Mouse (Mus musculus): ENCODE results near the gene Cpe. TPM values are rescaled to one million over a fixed set of nuclear protein-coding genes. Genes with fewer than 3 reads are reported as not detected.

The Cpe gene
- polyA plus RNA-seq (2014; fragmentation: Nextera tagmentation; extraction: Ambion mirVana), result 149 and 175 TPM in 2 replicates

GRCm38 (mm10) chr8:64692651-64693201 is at the start of gene Cpe:
Gene Cpe, minus strand, starts transcription at chr8:64693054.
- 0 out of 2 replicates have a peak, but pooled peaks cover 4% of the 10 kb centered on the region for H3K4me1 ChIP-seq (ENCODE audit: control insufficient read depth, insufficient read depth, low read length)
- H3K9me3 ChIP-seq (ENCODE audit: control insufficient read depth, low read depth, low read length), result no peaks in the 10 kb centered on the region
- H3K27ac ChIP-seq (ENCODE audit: low read length), result peak within 1 kb of the TSS; percentile 69
- H3K4me3 ChIP-seq (ENCODE audit: low read depth, low read length), result peak within 1 kb of the TSS; percentile 60
- WGBS, result under 1% methylated on average over 54 of the region's 54 CpGs
- no peaks in the 10 kb centered on the region for H3K27me3 ChIP-seq (ENCODE audit: control insufficient read depth, insufficient read depth, low read length)
- H3K4me2 ChIP-seq (replicated peaks; ENCODE audit: low read depth, low read length), result peak within 1 kb of the TSS; percentile 85
- peak within 1 kb of the TSS; percentile 72 for H3K9ac ChIP-seq (replicated peaks; ENCODE audit: low read depth, low read length)
- no peaks in the 10 kb centered on the region for H3K36me3 ChIP-seq (ENCODE audit: control insufficient read depth, insufficient read depth, low read length)
- peak; percentile 97 for ATAC-seq (ENCODE audit: insufficient number of reproducible peaks, insufficient read depth, low FRiP score, low read depth)

- Histone ChIP-seq H3K4me1 (ENCODE audit: control insufficient read depth, insufficient read depth, low read length) (no peaks in the 10 kb centered on the region), H3K27ac (ENCODE audit: low read length) (no peak overlapping the region), H3K27me3 (ENCODE audit: control insufficient read depth, insufficient read depth, low read length) (no peaks in the 10 kb centered on the region), H3K36me3 (ENCODE audit: control insufficient read depth, insufficient read depth, low read length) (no peaks in the 10 kb centered on the region), H3K4me3 (ENCODE audit: low read depth, low read length) (no peak overlapping the region), H3K9me3 (ENCODE audit: control insufficient read depth, low read depth, low read length) (no peaks in the 10 kb centered on the region), H3K9ac (replicated peaks; ENCODE audit: low read depth, low read length) (no peak overlapping the region), H3K4me2 (replicated peaks; ENCODE audit: low read depth, low read length) (no peak overlapping the region)
- ATAC-seq (ENCODE audit: insufficient number of reproducible peaks, insufficient read depth, low FRiP score, low read depth), result no peak
- WGBS, result 89% methylated on average over 13 of the region's 13 CpGs
These were observed 47.8 kb upstream of the Cpe start for GRCm38 (mm10) chr8:64740547-64741211.

- H3K9me3 ChIP-seq (ENCODE audit: control insufficient read depth, low read depth, low read length), result no peaks in the 10 kb centered on the region
- H3K4me2 ChIP-seq (replicated peaks; ENCODE audit: low read depth, low read length), result no peak overlapping the region
- WGBS, result 75% methylated on average over 1 of the region's 1 CpGs
- no peak overlapping the region for H3K9ac ChIP-seq (replicated peaks; ENCODE audit: low read depth, low read length)
- H3K27me3 ChIP-seq (ENCODE audit: control insufficient read depth, insufficient read depth, low read length), result no peaks in the 10 kb centered on the region
- no peaks in the 10 kb centered on the region for H3K4me1 ChIP-seq (ENCODE audit: control insufficient read depth, insufficient read depth, low read length)
- no peak overlapping the region for H3K4me3 ChIP-seq (ENCODE audit: low read depth, low read length)
- no peak overlapping the region for H3K27ac ChIP-seq (ENCODE audit: low read length)
- H3K36me3 ChIP-seq (ENCODE audit: control insufficient read depth, insufficient read depth, low read length), result no peaks in the 10 kb centered on the region
- no peak for ATAC-seq (ENCODE audit: insufficient number of reproducible peaks, insufficient read depth, low FRiP score, low read depth)
These were observed 46.1 kb upstream of the Cpe start for GRCm38 (mm10) chr8:64738916-64739315.

- no peaks in the 10 kb centered on the region for H3K27me3 ChIP-seq (ENCODE audit: control insufficient read depth, insufficient read depth, low read length)
- 73% methylated on average over 3 of the region's 3 CpGs for WGBS
- H3K9ac ChIP-seq (replicated peaks; ENCODE audit: low read depth, low read length), result no peak overlapping the region
- no peak for ATAC-seq (ENCODE audit: insufficient number of reproducible peaks, insufficient read depth, low FRiP score, low read depth)
- H3K4me2 ChIP-seq (replicated peaks; ENCODE audit: low read depth, low read length), result no peak overlapping the region
- H3K9me3 ChIP-seq (ENCODE audit: control insufficient read depth, low read depth, low read length), result no peaks in the 10 kb centered on the region
- no peak overlapping the region for H3K4me3 ChIP-seq (ENCODE audit: low read depth, low read length)
- H3K4me1 ChIP-seq (ENCODE audit: control insufficient read depth, insufficient read depth, low read length), result peaks cover 2% of the 10 kb centered on the region; the same call in 1 of the 2 replicates
- no peak overlapping the region for H3K27ac ChIP-seq (ENCODE audit: low read length)
- no peaks in the 10 kb centered on the region for H3K36me3 ChIP-seq (ENCODE audit: control insufficient read depth, insufficient read depth, low read length)
These were observed 44.0 kb upstream of the Cpe start for GRCm38 (mm10) chr8:64736767-64737323.

GRCm38 (mm10) chr8:64735161-64735560 is 42.3 kb upstream of the Cpe start:
- Histone ChIP-seq H3K9me3 (ENCODE audit: control insufficient read depth, low read depth, low read length) (no peaks in the 10 kb centered on the region), H3K4me1 (ENCODE audit: control insufficient read depth, insufficient read depth, low read length) (peaks cover 3% of the 10 kb centered on the region; the same call in 1 of the 2 replicates), H3K9ac (replicated peaks; ENCODE audit: low read depth, low read length) (no peak overlapping the region), H3K36me3 (ENCODE audit: control insufficient read depth, insufficient read depth, low read length) (peaks cover 7% of the 10 kb centered on the region), H3K27me3 (ENCODE audit: control insufficient read depth, insufficient read depth, low read length) (no peaks in the 10 kb centered on the region), H3K27ac (ENCODE audit: low read length) (no peak overlapping the region), H3K4me3 (ENCODE audit: low read depth, low read length) (no peak overlapping the region), H3K4me2 (replicated peaks; ENCODE audit: low read depth, low read length) (no peak overlapping the region)
- ATAC-seq (ENCODE audit: insufficient number of reproducible peaks, insufficient read depth, low FRiP score, low read depth), result no peak
- WGBS, result 86% methylated on average over 8 of the region's 8 CpGs

GRCm38 (mm10) chr8:64733271-64733943 is 40.6 kb upstream of the Cpe start, which contains the start of gene Msmo1:
Gene Msmo1, minus strand, starts transcription at chr8:64733792.
- peak; percentile 100 for ATAC-seq (ENCODE audit: insufficient number of reproducible peaks, insufficient read depth, low FRiP score, low read depth)
- H3K36me3 ChIP-seq (ENCODE audit: control insufficient read depth, insufficient read depth, low read length), result peaks cover 12% of the 10 kb centered on the region
- H3K27me3 ChIP-seq (ENCODE audit: control insufficient read depth, insufficient read depth, low read length), result no peaks in the 10 kb centered on the region
- peak within 1 kb of the TSS; percentile 79 for H3K4me2 ChIP-seq (replicated peaks; ENCODE audit: low read depth, low read length)
- peak within 1 kb of the TSS; percentile 38; the same call in 1 of the 2 replicates for H3K9ac ChIP-seq (replicated peaks; ENCODE audit: low read depth, low read length)
- H3K4me1 ChIP-seq (ENCODE audit: control insufficient read depth, insufficient read depth, low read length), result peaks cover 3% of the 10 kb centered on the region; the same call in 1 of the 2 replicates
- H3K27ac ChIP-seq (ENCODE audit: low read length), result peak within 1 kb of the TSS; percentile 6; the same call in 1 of the 2 replicates
- WGBS, result under 1% methylated on average over 60 of the region's 60 CpGs
- H3K4me3 ChIP-seq (ENCODE audit: low read depth, low read length), result peak within 1 kb of the TSS; percentile 58
- H3K9me3 ChIP-seq (ENCODE audit: control insufficient read depth, low read depth, low read length), result no peaks in the 10 kb centered on the region

GRCm38 (mm10) chr8:64732596-64732995 is 39.7 kb upstream of the Cpe start:
- H3K4me3 ChIP-seq (ENCODE audit: low read depth, low read length), result peak overlapping the region; percentile 58
- peak overlapping the region; percentile 79 for H3K4me2 ChIP-seq (replicated peaks; ENCODE audit: low read depth, low read length)
- H3K9ac ChIP-seq (replicated peaks; ENCODE audit: low read depth, low read length), result peak overlapping the region; percentile 38; the same call in 1 of the 2 replicates
- H3K27me3 ChIP-seq (ENCODE audit: control insufficient read depth, insufficient read depth, low read length), result no peaks in the 10 kb centered on the region
- 8% methylated on average over 9 of the region's 9 CpGs for WGBS
- H3K36me3 ChIP-seq (ENCODE audit: control insufficient read depth, insufficient read depth, low read length), result peaks cover 14% of the 10 kb centered on the region
- H3K4me1 ChIP-seq (ENCODE audit: control insufficient read depth, insufficient read depth, low read length), result peaks cover 3% of the 10 kb centered on the region; the same call in 1 of the 2 replicates
- no peaks in the 10 kb centered on the region for H3K9me3 ChIP-seq (ENCODE audit: control insufficient read depth, low read depth, low read length)
- H3K27ac ChIP-seq (ENCODE audit: low read length), result no peak overlapping the region
- ATAC-seq (ENCODE audit: insufficient number of reproducible peaks, insufficient read depth, low FRiP score, low read depth), result no peak

GRCm38 (mm10) chr8:64728156-64728555 is 35.3 kb upstream of the Cpe start:
- WGBS, result 87% methylated on average over 7 of the region's 7 CpGs
- Histone ChIP-seq H3K36me3 (ENCODE audit: control insufficient read depth, insufficient read depth, low read length) (peaks cover 28% of the 10 kb centered on the region), H3K4me1 (ENCODE audit: control insufficient read depth, insufficient read depth, low read length) (peaks cover 3% of the 10 kb centered on the region; the same call in 1 of the 2 replicates)

More at GRCm38 (mm10) chr8:64728156-64728555, 35.3 kb upstream of the Cpe start:
- Histone ChIP-seq H3K27ac (ENCODE audit: low read length) (no peak overlapping the region), H3K4me3 (ENCODE audit: low read depth, low read length) (no peak overlapping the region), H3K9ac (replicated peaks; ENCODE audit: low read depth, low read length) (no peak overlapping the region), H3K27me3 (ENCODE audit: control insufficient read depth, insufficient read depth, low read length) (no peaks in the 10 kb centered on the region), H3K4me2 (replicated peaks; ENCODE audit: low read depth, low read length) (no peak overlapping the region), H3K9me3 (ENCODE audit: control insufficient read depth, low read depth, low read length) (no peaks in the 10 kb centered on the region)
- no peak for ATAC-seq (ENCODE audit: insufficient number of reproducible peaks, insufficient read depth, low FRiP score, low read depth)
